Mouse (Mus musculus) liver, postnatal 0 days (tissue): ENCODE results near the gene Arglu1. TPM values are rescaled to one million over a fixed set of nuclear protein-coding genes. Genes with fewer than 3 reads are reported as not detected.

Source experiments
- ATAC-seq: fragments of 200-750 bp; cut with Nextera tagmentation; 2 replicates; pipeline ENCODE4 v1.8.0; 2017; ENCODE audit warnings: mild to moderate bottlenecking, moderate library complexity
- DNase-seq: peaks from one replicate; pipeline ENCODE4 v3.0.0-alpha.2; 2016
- H3K27ac ChIP-seq: fragments of 300-500 bp; sonication (generic); 2 replicates; pipeline ENCODE4 v1.5.1; 2014; ENCODE audit warnings: antibody characterized with exemption, moderate library complexity, mild to moderate bottlenecking, low read depth
- H3K27me3 ChIP-seq: fragments of 300-500 bp; sonication (generic); 2 replicates; pipeline ENCODE4 v1.6.1; 2014; ENCODE audit warnings: low read length, control low read depth, mixed read lengths; ENCODE audit not compliant: insufficient read depth
- H3K36me3 ChIP-seq: fragments of 300-500 bp; sonication (generic); replicated peaks from 2 replicates; pipeline ENCODE4 v1.6.1; 2014; ENCODE audit warnings: mild to moderate bottlenecking, control low read depth, low read length, moderate library complexity, mixed read lengths; ENCODE audit not compliant: insufficient read depth
- H3K4me1 ChIP-seq: fragments of 300-500 bp; sonication (generic); 2 replicates; pipeline ENCODE4 v1.6.1; 2014; ENCODE audit warnings: antibody characterized with exemption, mild to moderate bottlenecking, control low read depth; ENCODE audit not compliant: insufficient read depth
- H3K4me2 ChIP-seq: fragments of 300-500 bp; sonication (generic); 2 replicates; pipeline ENCODE4 v1.6.1; 2014; ENCODE audit warnings: low read depth, mild to moderate bottlenecking, low read length, moderate library complexity, mixed read lengths
- H3K4me3 ChIP-seq: fragments of 300-500 bp; sonication (generic); 2 replicates; pipeline ENCODE4 v1.5.1; 2014; ENCODE audit warnings: low read depth, low read length
- H3K9ac ChIP-seq: fragments of 300-500 bp; sonication (generic); replicated peaks from 2 replicates; pipeline ENCODE4 v1.6.1; 2014; ENCODE audit warnings: mild to moderate bottlenecking, moderate library complexity
- H3K9me3 ChIP-seq: fragments of 300-500 bp; sonication (generic); 2 replicates; pipeline ENCODE4 v1.6.1; 2016; ENCODE audit warnings: mild to moderate bottlenecking, control low read depth, low read length, mixed read lengths
- CTCF ChIP-seq: sonication (generic); IDR thresholded peaks from 2 replicates; pipeline ENCODE4 v1.5.1; 2016; ENCODE audit warnings: antibody characterized with exemption, low read depth
- EP300 ChIP-seq: IDR thresholded peaks from 2 replicates; pipeline ENCODE4 v1.6.1; 2016; ENCODE audit warnings: antibody characterized with exemption, low read depth, mild to moderate bottlenecking
- WGBS: fragments of 180-500 bp; shearing (Covaris S2); extraction: QIAGEN DNeasy Blood & Tissue Kit; methylation state at CpG from one replicate; pipeline ENCODE4 v1.1.7; 2014; ENCODE audit not compliant: insufficient replicate concordance; 5-methylcytosine and 5-hydroxymethylcytosine counted together
- polyA plus RNA-seq: library from polyadenylated mRNA; unstranded; fragments of >200 nt; fragmentation: Nextera tagmentation; extraction: Ambion mirVana; gene quantifications from 2 replicates; pipeline ENCODE4 v1.2.1, GENCODE M21; 2015

Gene Arglu1
- polyA plus RNA-seq, 1 experiment from 2014 or later: 43.2 TPM

DNA sequence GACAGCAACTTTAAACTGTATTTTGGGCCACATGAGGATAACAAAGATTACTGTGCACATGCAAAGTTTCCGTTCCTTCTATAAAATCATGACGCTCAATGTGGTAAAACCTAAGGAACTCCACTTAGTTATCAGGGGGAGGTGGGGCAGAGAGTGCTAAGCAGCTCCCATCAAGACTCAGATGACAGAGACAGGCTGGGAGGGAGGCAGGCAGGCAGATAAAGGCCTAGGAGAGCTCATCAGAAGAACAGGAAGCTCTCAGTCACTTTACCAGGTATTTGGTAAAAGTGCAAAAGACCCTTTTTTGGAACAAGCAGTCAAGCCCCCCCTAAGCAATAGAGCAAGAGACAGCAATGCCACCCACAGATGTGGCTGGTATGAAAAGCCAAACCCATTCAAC lies 4.8 kb downstream of the Arglu1 start:
- DNase-seq (no peak), ATAC-seq (no peak)
- Histone ChIP-seq H3K36me3 (peaks cover 23% of the 10 kb centered on the region), H3K9ac (no peak overlapping the region), H3K9me3 (no peaks in the 10 kb centered on the region), H3K27me3 (no peaks in the 10 kb centered on the region), H3K4me3 (no peak overlapping the region), H3K27ac (no peak overlapping the region), H3K4me2 (no peak overlapping the region), H3K4me1 (peaks cover 34% of the 10 kb centered on the region)
- no peak for TF ChIP-seq CTCF
- TF ChIP-seq EP300: no peak
- 56% methylated on average over 2 of the region's 2 CpGs for WGBS

DNA sequence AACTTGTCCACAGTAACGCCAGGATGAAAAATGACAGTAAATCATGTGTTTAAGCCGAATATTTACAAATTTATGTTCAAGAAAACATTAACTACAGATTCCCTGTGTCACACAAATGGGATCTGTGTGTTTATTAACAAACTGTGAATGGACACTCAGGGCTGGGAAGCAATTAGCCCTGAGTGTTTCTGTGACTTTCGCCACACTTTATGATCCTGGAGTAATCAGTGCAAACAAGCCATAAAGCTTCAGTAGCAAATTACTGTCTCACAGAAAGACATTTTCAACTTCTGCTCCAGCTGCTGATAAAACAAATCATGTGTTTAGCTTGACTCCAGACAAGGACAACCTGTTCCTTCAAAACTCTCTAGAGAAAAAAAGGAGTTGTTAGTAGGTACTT lies 7.6 kb downstream of the Arglu1 start:
- H3K36me3 ChIP-seq: peaks cover 49% of the 10 kb centered on the region
- no peak for TF ChIP-seq CTCF
- no peak for TF ChIP-seq EP300
- H3K9me3 ChIP-seq: no peaks in the 10 kb centered on the region
- H3K27ac ChIP-seq: no peak overlapping the region
- H3K4me3 ChIP-seq: no peak overlapping the region
- H3K27me3 ChIP-seq: no peaks in the 10 kb centered on the region
- no peak overlapping the region for H3K9ac ChIP-seq
- ATAC-seq: no peak
- H3K4me2 ChIP-seq: no peak overlapping the region
- peaks cover 19% of the 10 kb centered on the region for H3K4me1 ChIP-seq
- WGBS: 84% methylated on average over 3 of the region's 3 CpGs
- DNase-seq: no peak

DNA sequence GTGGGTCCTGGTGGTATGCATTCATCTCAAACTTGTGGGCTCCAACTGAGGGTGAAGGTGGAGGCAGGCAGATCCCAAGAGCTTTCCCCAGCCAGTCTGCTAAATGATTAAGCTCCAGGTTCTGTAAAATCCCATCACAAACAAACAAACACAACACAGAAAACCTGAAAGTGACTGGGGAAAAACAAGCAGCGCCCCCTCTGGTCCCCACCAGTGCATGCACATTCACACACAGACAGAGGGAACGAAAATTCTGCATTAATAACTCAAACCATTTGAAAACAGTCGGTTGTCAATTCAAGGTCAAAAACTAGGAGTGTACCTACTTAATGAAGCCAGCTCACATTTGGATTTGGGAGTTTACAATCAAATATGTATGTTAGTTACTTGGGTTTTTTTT lies 12.1 kb downstream of the Arglu1 start:
- 86% methylated on average over 3 of the region's 3 CpGs for WGBS
- Histone ChIP-seq H3K27ac (no peak overlapping the region), H3K9me3 (no peaks in the 10 kb centered on the region), H3K4me2 (no peak overlapping the region), H3K36me3 (peaks cover 63% of the 10 kb centered on the region), H3K4me3 (no peak overlapping the region), H3K9ac (no peak overlapping the region), H3K27me3 (no peaks in the 10 kb centered on the region), H3K4me1 (no peaks in the 10 kb centered on the region)
- ATAC-seq: no peak
- DNase-seq: no peak
- TF ChIP-seq EP300 (no peak), CTCF (peak; percentile 23; the same call in 1 of the 2 replicates)

DNA sequence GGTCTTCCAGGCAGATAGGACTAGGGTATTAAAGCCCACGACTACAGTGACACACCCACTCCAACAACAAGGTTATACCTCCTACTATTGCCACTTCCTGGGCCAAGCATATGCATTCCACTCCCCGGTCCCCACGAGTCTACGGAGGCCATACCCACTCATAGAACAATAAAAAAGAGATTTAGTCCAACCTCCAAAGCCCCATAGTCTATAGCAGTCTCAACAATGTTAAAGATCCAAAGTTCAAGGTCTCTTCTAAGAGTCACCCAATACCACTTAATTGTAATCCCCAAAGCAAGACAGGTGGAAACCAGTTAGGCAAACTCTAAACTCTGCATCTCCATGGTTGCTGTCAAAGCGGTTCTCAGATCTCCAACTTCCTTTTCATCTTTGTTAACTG lies 15.5 kb downstream of the Arglu1 start:
- Histone ChIP-seq H3K36me3 (peaks cover 54% of the 10 kb centered on the region), H3K27ac (no peak overlapping the region), H3K9ac (no peak overlapping the region), H3K4me3 (no peak overlapping the region), H3K4me1 (no peaks in the 10 kb centered on the region), H3K4me2 (no peak overlapping the region), H3K27me3 (no peaks in the 10 kb centered on the region), H3K9me3 (no peaks in the 10 kb centered on the region)
- WGBS: 80% methylated on average over 5 of the region's 5 CpGs
- DNase-seq: no peak
- ATAC-seq: no peak
- no peak for TF ChIP-seq CTCF
- no peak for TF ChIP-seq EP300

GRCm38 (mm10) chr8:8661759-8662138 lies 28.6 kb downstream of the Arglu1 start:
- under 1% methylated on average over 21 of the region's 23 CpGs for WGBS
- 0 out of 2 replicates have a peak overlapping the region, but pooled peaks have one; percentile 30 for H3K27ac ChIP-seq
- peak; percentile 43 for ATAC-seq

DNA sequence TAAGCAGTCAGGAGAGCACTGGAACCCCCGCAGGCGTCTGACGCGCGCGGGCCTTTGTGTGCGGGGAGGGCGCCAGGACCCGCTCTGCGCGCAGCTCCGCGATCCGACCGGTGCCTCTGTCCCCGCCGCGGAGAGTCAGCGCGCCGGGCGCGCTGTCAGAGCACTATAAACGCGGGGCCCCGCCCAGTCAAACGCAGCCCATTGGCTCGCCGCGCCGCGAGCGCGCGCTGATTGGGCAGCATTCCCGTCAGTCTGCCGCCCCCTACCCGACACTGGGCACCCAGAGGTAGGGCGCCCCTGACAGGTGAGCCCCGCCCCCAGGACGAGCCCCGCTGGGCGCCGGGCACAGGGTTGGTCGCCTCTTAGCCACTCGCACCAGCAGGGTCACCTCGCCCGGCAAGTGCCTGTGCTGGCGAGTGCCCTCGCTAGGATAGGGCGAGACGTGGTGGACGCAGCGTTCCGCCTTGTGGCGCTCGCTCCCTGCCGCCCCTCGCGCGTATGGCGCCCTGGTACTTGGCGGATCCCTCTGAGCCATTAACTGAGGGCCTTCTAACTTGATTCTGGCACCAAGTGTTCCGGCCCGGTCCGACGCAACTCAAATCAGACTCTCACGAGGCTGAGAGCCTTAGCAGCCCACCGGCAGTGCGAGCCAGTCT lies 29.1 kb downstream of the Arglu1 start, which contains the start of gene Efnb2:
Gene Efnb2, minus strand, starts transcription at position 140 of the 656 bp plus-strand sequence.
- Histone ChIP-seq H3K4me2 (peak within 1 kb of the TSS; percentile 89), H3K9me3 (no peaks in the 10 kb centered on the region), H3K9ac (peak within 1 kb of the TSS; percentile 46), H3K27ac (0 out of 2 replicates have a peak within 1 kb of the TSS, but pooled peaks have one; percentile 30), H3K4me1 (peaks cover 13% of the 10 kb centered on the region), H3K4me3 (peak within 1 kb of the TSS; percentile 61), H3K27me3 (peaks cover 28% of the 10 kb centered on the region), H3K36me3 (peaks cover 13% of the 10 kb centered on the region)
- ATAC-seq (peak; percentile 92), DNase-seq (peak; percentile 90)
- 1% methylated on average over 64 of the region's 70 CpGs for WGBS
- TF ChIP-seq EP300 (no peak), CTCF (peak; percentile 20; the same call in 1 of the 2 replicates)

More at GRCm38 (mm10) chr8:8661759-8662138, 28.6 kb downstream of the Arglu1 start:
- DNase-seq: peak; percentile 87
- Histone ChIP-seq H3K36me3 (peaks cover 18% of the 10 kb centered on the region), H3K4me1 (peaks cover 13% of the 10 kb centered on the region), H3K4me2 (peak overlapping the region; percentile 89), H3K9me3 (no peaks in the 10 kb centered on the region), H3K27me3 (peaks cover 28% of the 10 kb centered on the region), H3K4me3 (peak overlapping the region; percentile 61), H3K9ac (peak overlapping the region; percentile 17)
- TF ChIP-seq EP300 (no peak), CTCF (peak; percentile 84)
